Mouse (Mus musculus): ENCODE results near the gene Cxcl9.

The Cxcl9 gene

GRCm38 (mm10) chr5:92340606-92341005 is 12.7 kb upstream of the Cxcl9 start:
- in situ Hi-C loops (cut with MboI; ENCODE audit: low sequenced_read_pairs), result no loop called here

- in situ Hi-C loops (cut with MboI; ENCODE audit: low sequenced_read_pairs), result no loop called here
These were observed 8.9 kb upstream of the Cxcl9 start for GRCm38 (mm10) chr5:92336743-92337142.

GRCm38 (mm10) chr5:92332359-92332840 is 4.5 kb upstream of the Cxcl9 start:
- in situ Hi-C loops (cut with MboI; ENCODE audit: low sequenced_read_pairs), result no loop called here

- in situ Hi-C loops (cut with MboI; ENCODE audit: low sequenced_read_pairs), result no loop called here
These were observed 3.9 kb upstream of the Cxcl9 start, which contains the start of gene Art3 for GRCm38 (mm10) chr5:92331635-92332338. Gene Art3 (plus strand): TSS chr5:92331827.

GRCm38 (mm10) chr5:92331122-92331521 is 3.2 kb upstream of the Cxcl9 start:
- in situ Hi-C loops (cut with MboI; ENCODE audit: low sequenced_read_pairs), result no loop called here

- in situ Hi-C loops (cut with MboI; ENCODE audit: low sequenced_read_pairs), result no loop called here
These were observed 512 bp downstream of the Cxcl9 start for GRCm38 (mm10) chr5:92327367-92327766.

GRCm38 (mm10) chr5:92323264-92323663 is 4.6 kb downstream of the Cxcl9 start:
- in situ Hi-C loops (cut with MboI; ENCODE audit: low sequenced_read_pairs), result no loop called here

- in situ Hi-C loops (cut with MboI; ENCODE audit: low sequenced_read_pairs), result no loop called here
These were observed 5.3 kb downstream of the Cxcl9 start for GRCm38 (mm10) chr5:92322612-92323011.

GRCm38 (mm10) chr5:92321631-92322400 is 6.1 kb downstream of the Cxcl9 start:
- in situ Hi-C loops (cut with MboI; ENCODE audit: low sequenced_read_pairs), result no loop called here

GRCm38 (mm10) chr5:92318596-92318995 is 9.3 kb downstream of the Cxcl9 start:
- in situ Hi-C loops (cut with MboI; ENCODE audit: low sequenced_read_pairs), result loop anchor here (5.0 kb wide), 1 partner anchor 64 kb away; no protein-coding TSS in a partner anchor

GRCm38 (mm10) chr5:92318119-92318518 is 9.8 kb downstream of the Cxcl9 start:
- in situ Hi-C loops (cut with MboI; ENCODE audit: low sequenced_read_pairs), result loop anchor here (5.0 kb wide), 1 partner anchor 64 kb away; no protein-coding TSS in a partner anchor

GRCm38 (mm10) chr5:92313776-92314175 is 14.1 kb downstream of the Cxcl9 start:
- in situ Hi-C loops (cut with MboI; ENCODE audit: low sequenced_read_pairs), result no loop called here

- in situ Hi-C loops (cut with MboI; ENCODE audit: low sequenced_read_pairs), result no loop called here
These were observed 15.7 kb downstream of the Cxcl9 start for GRCm38 (mm10) chr5:92312046-92312715.

- in situ Hi-C loops (cut with MboI; ENCODE audit: low sequenced_read_pairs), result no loop called here
These were observed 18.0 kb downstream of the Cxcl9 start, which contains the start of gene Sdad1 for GRCm38 (mm10) chr5:92309681-92310511. Gene Sdad1 (minus strand): TSS chr5:92310479.

- in situ Hi-C loops (cut with MboI; ENCODE audit: low sequenced_read_pairs), result no loop called here
These were observed 23.6 kb downstream of the Cxcl9 start for GRCm38 (mm10) chr5:92304291-92304690.

GRCm38 (mm10) chr5:92302149-92302840 is 25.6 kb downstream of the Cxcl9 start:
- in situ Hi-C loops (cut with MboI; ENCODE audit: low sequenced_read_pairs), result no loop called here

- in situ Hi-C loops (cut with MboI; ENCODE audit: low sequenced_read_pairs), result no loop called here
These were observed 33.4 kb downstream of the Cxcl9 start for GRCm38 (mm10) chr5:92294525-92294924.

GRCm38 (mm10) chr5:92291652-92292414 is 36.0 kb downstream of the Cxcl9 start:
- in situ Hi-C loops (cut with MboI; ENCODE audit: low sequenced_read_pairs), result no loop called here

GRCm38 (mm10) chr5:92287840-92288239 is 40.0 kb downstream of the Cxcl9 start:
- in situ Hi-C loops (cut with MboI; ENCODE audit: low sequenced_read_pairs), result no loop called here
